Mouse (Mus musculus) CD4-positive naive resting alpha-beta T cell, adult 76 days (primary cell): ENCODE data around the gene Sit1. TPM values are rescaled to one million over a fixed set of nuclear protein-coding genes. Genes with fewer than 3 reads are reported as not detected.

Source experiments
- total RNA-seq: library from RNA; stranded (reverse); gene quantifications from one replicate; pipeline ENCODE4 v1.2.4, GENCODE M21; 2023

Sit1 gene
- total RNA-seq, result 60.7 TPM

DNA sequence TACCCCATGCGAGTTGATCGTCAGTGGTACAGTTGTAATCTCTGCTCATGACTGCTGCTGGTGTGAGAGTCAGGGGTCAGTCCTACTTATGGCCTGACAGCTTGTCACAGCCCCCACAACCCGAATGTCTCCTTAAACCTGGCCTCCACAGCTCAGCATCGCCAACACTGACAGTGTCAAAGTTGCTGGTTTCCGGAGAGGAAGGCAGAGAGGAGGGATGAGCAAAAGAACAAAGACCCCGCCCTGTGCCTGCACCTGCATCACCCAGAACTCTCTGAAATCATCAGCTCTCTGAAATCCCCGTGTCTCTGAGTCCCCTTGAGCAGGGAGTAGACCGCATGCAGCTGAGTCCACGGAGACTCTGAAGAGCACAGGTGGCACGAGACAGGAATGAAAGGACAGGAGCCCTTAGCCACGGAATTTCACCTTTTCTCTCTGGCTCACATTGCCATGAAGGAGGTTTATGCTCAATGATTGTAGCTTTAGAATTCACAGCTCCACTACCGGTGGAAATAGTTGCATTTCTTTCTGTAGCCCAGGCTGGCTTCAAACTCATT lies at the start of gene Sit1:
Gene Sit1, minus strand, starts transcription at position 200 of the 557 bp plus-strand sequence.

DNA sequence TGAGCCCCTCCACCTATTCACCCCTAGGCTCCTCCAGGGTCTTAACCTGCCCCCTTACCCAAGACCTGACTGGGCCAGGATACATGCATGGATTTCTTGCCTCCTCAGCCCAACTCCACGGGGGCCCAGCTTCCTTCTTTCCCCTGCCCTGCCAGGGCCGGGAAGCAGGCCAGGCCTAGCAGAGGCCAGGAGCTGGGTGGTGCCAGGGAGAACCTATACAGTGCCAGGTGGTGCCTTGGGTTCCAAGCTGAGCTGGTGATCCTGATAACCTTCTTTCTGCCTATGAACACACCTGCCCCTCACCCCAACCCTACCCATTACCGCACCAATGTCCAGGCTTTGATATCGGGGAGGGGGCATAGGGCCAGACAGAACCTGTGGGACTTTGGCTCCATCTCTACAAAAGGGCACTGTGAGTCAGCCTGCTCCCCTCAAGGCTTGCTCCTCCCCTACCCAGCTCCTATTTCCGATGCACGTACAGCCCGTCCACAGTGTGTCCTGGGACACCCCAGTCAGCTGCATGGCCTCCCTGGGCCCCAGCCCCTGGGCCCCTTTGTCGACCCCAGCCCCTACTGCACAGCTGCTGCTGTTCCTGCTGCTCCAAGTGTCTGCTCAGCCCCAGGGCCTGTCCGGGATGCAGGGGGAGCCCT lies 23.1 kb upstream of the Sit1 start, which contains the start of gene Car9:
Gene Car9, plus strand, starts transcription at position 431 of the 650 bp plus-strand sequence.

DNA sequence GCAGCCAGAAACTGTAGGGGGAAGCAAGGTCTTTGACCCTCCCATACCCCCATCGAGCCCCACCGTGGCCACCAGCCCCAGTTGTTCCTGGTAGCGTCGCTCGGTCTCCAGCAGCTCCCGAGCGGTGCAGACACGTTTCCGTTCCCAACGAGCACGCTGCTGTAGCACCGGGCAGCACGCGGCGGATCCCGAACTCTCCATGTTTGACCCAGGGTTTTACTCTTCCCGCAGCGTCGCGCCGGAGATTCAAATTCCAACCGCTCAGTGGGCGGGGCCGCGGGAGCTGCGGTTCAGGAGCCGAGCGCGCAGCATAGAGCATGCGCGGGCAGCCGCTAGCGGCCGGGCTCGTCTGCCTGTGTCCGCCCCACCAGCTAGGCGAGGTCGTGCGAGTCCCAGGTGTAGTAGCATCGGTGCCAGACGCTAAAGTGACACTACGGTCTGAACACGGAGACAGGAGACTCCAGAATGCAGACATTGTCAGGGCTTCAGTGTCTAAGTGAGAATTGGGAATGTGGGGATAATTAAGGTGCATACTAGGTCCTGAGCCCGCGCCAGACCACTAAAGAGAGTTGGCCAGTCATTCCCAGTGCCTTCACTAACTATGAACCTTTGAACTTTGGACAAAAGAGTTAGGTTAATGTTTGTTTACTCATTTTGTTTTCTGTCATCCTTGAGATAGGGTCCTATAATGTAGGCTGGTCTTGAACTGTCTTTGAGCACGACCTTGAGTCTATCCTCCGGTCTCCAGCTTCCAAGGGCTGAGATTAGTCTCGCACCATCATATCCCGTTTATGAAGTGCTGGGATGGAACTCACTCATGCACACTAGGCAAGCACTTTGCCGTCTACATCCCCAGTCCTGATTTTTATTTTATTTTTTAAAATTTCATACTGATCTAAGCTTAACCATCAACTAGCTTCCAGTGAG lies 16.1 kb upstream of the Sit1 start, which contains the start of gene Arhgef39:
Gene Arhgef39, minus strand, starts transcription at position 289 of the 927 bp plus-strand sequence.

DNA sequence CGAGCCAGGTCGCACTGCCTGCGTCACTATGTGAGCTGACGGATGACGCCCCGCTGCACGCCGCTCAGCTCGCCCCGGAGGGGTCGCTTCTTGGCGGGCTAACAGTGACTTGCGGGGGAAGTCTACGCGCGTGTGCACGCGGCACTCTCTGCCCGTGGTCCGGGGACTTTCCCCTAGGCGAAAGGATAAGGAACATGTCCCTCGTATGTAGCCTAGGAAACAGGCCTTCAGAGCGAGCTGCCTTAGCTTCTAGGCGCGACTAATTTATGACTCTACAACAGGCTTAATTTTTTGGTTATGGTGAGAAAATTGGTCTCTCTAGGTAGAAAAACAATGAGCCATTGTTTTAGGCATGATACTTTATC lies 9.3 kb upstream of the Sit1 start, which contains the start of gene Ccdc107:
Gene Ccdc107, plus strand, starts transcription at position 80 of the 365 bp plus-strand sequence.

DNA sequence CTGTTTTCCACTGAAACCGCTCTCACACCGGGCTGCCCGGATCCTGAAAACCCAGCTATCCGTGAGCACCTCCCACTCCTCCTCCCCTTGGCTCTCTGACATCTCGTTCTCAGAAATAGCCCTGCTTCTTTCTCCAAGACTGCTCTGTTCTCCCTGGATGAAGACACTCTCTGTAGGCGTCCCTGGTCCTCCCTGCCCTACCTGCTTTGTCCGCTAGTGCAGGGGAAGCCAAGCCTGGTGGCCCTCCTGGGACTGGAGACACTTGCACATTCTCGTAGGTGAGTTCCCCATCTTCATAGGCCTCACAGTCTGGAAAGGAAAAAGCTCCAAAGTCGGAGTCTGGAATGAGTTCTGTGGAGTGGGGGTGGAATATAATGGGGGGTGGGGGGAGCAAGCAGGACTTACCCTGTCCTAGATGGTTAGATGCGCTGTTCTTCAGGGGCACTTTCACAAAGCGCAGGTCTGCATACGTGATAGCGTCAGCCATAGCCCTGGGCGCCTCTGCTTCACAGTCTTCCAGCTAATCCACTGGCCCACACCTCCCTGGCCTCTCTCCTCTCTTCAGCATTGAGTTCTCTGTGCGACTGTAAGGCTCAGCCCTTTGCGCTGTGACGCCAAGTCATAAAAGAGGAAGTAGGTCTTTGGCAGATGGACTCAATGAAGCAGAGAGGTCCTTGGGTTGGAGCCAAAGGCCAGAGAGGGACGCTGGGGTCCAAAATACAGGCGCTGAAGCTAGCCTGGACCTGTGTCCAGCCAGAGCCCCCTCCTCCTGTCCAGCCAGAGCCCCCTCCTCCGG lies 29.3 kb downstream of the Sit1 start, which contains the start of gene Cd72:
Gene Cd72, minus strand, starts transcription at position 588 of the 796 bp plus-strand sequence.

DNA sequence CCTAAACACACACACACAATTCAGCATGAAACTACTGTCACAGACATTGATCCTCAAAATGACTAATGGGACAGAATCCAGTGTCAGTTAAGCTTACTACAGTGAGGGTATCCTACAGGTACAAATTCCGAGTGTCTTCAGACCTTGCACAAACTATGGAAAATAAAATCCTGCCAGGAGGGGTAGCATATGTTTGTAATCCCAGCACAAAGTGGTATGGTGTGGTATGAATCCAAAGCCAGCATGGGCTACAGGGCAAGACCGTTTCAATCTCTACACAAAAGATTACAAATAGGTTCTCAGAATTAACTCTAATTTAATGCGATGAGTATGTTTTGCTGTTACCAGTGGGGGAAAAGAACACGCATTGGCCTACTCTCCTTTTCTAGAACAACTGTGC lies 41.9 kb downstream of the Sit1 start, which contains the start of gene Tesk1:
Gene Tesk1, plus strand, starts transcription at position 301 of the 400 bp plus-strand sequence.

Other genes starting within 250 kb of the Sit1 start
- gene Atp8b5, start 216.6 kb downstream of the Sit1 start, total RNA-seq, result not detected
- gene Rusc2, start 101.8 kb downstream of the Sit1 start, total RNA-seq, result 0.59 TPM
- not detected for gene Fam166b, start 54.6 kb downstream of the Sit1 start, total RNA-seq
- 35.3 TPM for gene Tesk1, start 41.8 kb downstream of the Sit1 start, total RNA-seq
- 48.5 TPM for gene Cd72, start 29.1 kb downstream of the Sit1 start, total RNA-seq
- gene Ccdc107, start 9.2 kb upstream of the Sit1 start, total RNA-seq, result 21.2 TPM
- 3.0 TPM for gene Arhgef39, start 16.0 kb upstream of the Sit1 start, total RNA-seq
- gene Car9, start 23.2 kb upstream of the Sit1 start, total RNA-seq, result not detected
- gene Tpm2, start 40.0 kb upstream of the Sit1 start, total RNA-seq, result not detected
- gene Creb3, start 78.6 kb upstream of the Sit1 start, total RNA-seq, result 73.3 TPM
- gene Tln1, start 79.0 kb upstream of the Sit1 start, total RNA-seq, result 270 TPM
- gene Rgp1, start 95.0 kb upstream of the Sit1 start, total RNA-seq, result 34.1 TPM
- 26.5 TPM for gene Gba2, start 95.1 kb upstream of the Sit1 start, total RNA-seq
- not detected for gene Msmp, start 100.8 kb upstream of the Sit1 start, total RNA-seq
- not detected for gene Npr2, start 148.2 kb upstream of the Sit1 start, total RNA-seq
- 0.62 TPM for gene Spag8, start 169.9 kb upstream of the Sit1 start, total RNA-seq
- gene Hint2, start 172.7 kb upstream of the Sit1 start, total RNA-seq, result 17.1 TPM
- gene Tmem8b, start 185.2 kb upstream of the Sit1 start, total RNA-seq, result 4.6 TPM
- gene Fam221b, start 185.4 kb upstream of the Sit1 start, total RNA-seq, result not detected
- gene Olfr70, start 217.1 kb upstream of the Sit1 start, total RNA-seq, result not detected
- not detected for gene Olfr71, start 226.5 kb upstream of the Sit1 start, total RNA-seq
- not detected for gene Hrct1, start 243.5 kb upstream of the Sit1 start, total RNA-seq
- gene Spaar, start 246.3 kb upstream of the Sit1 start, total RNA-seq, result not detected